Mouse (Mus musculus): ENCODE data around the gene Cacna2d2. TPM values are rescaled to one million over a fixed set of nuclear protein-coding genes. Genes with fewer than 3 reads are reported as not detected.

Gene Cacna2d2
- total and polyA plus RNA-seq, 3 experiments: 0.67 TPM; not detected in 2

GRCm38 (mm10) chr9:107355870-107356765 is 43.3 kb upstream of the Cacna2d2 start:
- Histone ChIP-seq H3K9me3 (replicated peaks; ENCODE audit: insufficient read depth, low read length) (no peaks in the 10 kb centered on the region), H3K4me1 (ENCODE audit: control insufficient read depth in 1 of 2, insufficient read depth in 2 of 2, low read length in 2 of 2) (peaks cover 0 to 7% of the 10 kb centered on the region in 2 experiments; a peak in 1 of 4 replicates), H3K36me3 (ENCODE audit: control insufficient read depth in 1 of 2, insufficient read depth in 2 of 2, low read length in 2 of 2) (no peaks in the 10 kb centered on the region), H3K79me2 (ENCODE audit: control insufficient read depth, insufficient read depth, low read length, poor library complexity) (no peaks in the 10 kb centered on the region), H3K27me3 (ENCODE audit: control insufficient read depth in 1 of 2, insufficient read depth in 2 of 2, low read length in 2 of 2) (peaks cover 3 to 4% of the 10 kb centered on the region in 2 experiments; a peak in 3 of 4 replicates), H3K27ac (ENCODE audit: control insufficient read depth, low read depth, low read length) (no peak overlapping the region), H3K9ac (ENCODE audit: control insufficient read depth, low read depth, low read length, poor library complexity, severe bottlenecking) (no peak overlapping the region), H3K4me3 (ENCODE audit: control insufficient read depth in 1 of 2, insufficient read depth in 1 of 2, low read depth in 2 of 2, low read length in 2 of 2) (no peak overlapping the region)
- TF ChIP-seq UBTF (IDR thresholded peaks at IDR 0.05; ENCODE audit: borderline replicate concordance, insufficient read depth, low read depth, low read length): no peak
- no peak for TF ChIP-seq USF2 (IDR thresholded peaks at IDR 0.05; ENCODE audit: borderline replicate concordance in 1 of 2, insufficient read depth in 1 of 2, low read depth in 1 of 2, low read length in 2 of 2)
- no peak for TF ChIP-seq BHLHE40 (IDR thresholded peaks at IDR 0.05; ENCODE audit: borderline replicate concordance, low read depth, low read length)
- TF ChIP-seq SMC3 (IDR thresholded peaks at IDR 0.05; ENCODE audit: low read depth, low read length): peak; percentile 96
- no peak for TF ChIP-seq POLR2A (IDR thresholded peaks at IDR 0.05; ENCODE audit: control insufficient read depth in 1 of 2, insufficient read depth in 1 of 2, low read depth in 1 of 2, low read length in 2 of 2, poor library complexity in 1 of 2)
- TF ChIP-seq ZC3H11A (IDR thresholded peaks at IDR 0.05; ENCODE audit: low read depth, low read length): peak; percentile 73
- peak; percentile 77 to 87 (median 87) for TF ChIP-seq CTCF (IDR thresholded peaks at IDR 0.05 in 2 of 3, conservative IDR thresholded peaks at IDR 0.05 in 1 of 3; ENCODE audit: control insufficient read depth in 1 of 3, insufficient read depth in 1 of 3, low read depth in 2 of 3, low read length in 3 of 3, poor library complexity in 1 of 3, severe bottlenecking in 1 of 3)
- no peak for TF ChIP-seq ZKSCAN1 (IDR thresholded peaks at IDR 0.05; ENCODE audit: low read depth, low read length)
- TF ChIP-seq RAD21 (IDR thresholded peaks at IDR 0.05; ENCODE audit: low read depth, low read length): peak; percentile 73
- no peak for TF ChIP-seq JUND (IDR thresholded peaks at IDR 0.05; ENCODE audit: low read depth, low read length)
- no peak for TF ChIP-seq NELFE (IDR thresholded peaks at IDR 0.05; ENCODE audit: low read depth, low read length)
- DNase-seq (ENCODE audit: low read depth, low spot score): peak; percentile 75

GRCm38 (mm10) chr9:107357651-107358050 is 41.8 kb upstream of the Cacna2d2 start:
- Histone ChIP-seq H3K4me3 (ENCODE audit: control insufficient read depth in 1 of 2, insufficient read depth in 1 of 2, low read depth in 2 of 2, low read length in 2 of 2) (no peak overlapping the region), H3K79me2 (ENCODE audit: control insufficient read depth, insufficient read depth, low read length, poor library complexity) (no peaks in the 10 kb centered on the region), H3K36me3 (ENCODE audit: control insufficient read depth in 1 of 2, insufficient read depth in 2 of 2, low read length in 2 of 2) (no peaks in the 10 kb centered on the region), H3K27ac (ENCODE audit: control insufficient read depth, low read depth, low read length) (no peak overlapping the region), H3K4me1 (ENCODE audit: control insufficient read depth in 1 of 2, insufficient read depth in 2 of 2, low read length in 2 of 2) (peaks cover 0 to 7% of the 10 kb centered on the region in 2 experiments; a peak in 1 of 4 replicates), H3K27me3 (ENCODE audit: control insufficient read depth in 1 of 2, insufficient read depth in 2 of 2, low read length in 2 of 2) (peaks cover 3 to 4% of the 10 kb centered on the region in 2 experiments; a peak in 3 of 4 replicates), H3K9me3 (replicated peaks; ENCODE audit: insufficient read depth, low read length) (no peaks in the 10 kb centered on the region), H3K9ac (ENCODE audit: control insufficient read depth, low read depth, low read length, poor library complexity, severe bottlenecking) (no peak overlapping the region)
- DNase-seq (ENCODE audit: low read depth, low spot score): peak; percentile 75
- no peak for TF ChIP-seq POLR2AphosphoS2 (IDR thresholded peaks at IDR 0.05; ENCODE audit: low read length)
- no peak for TF ChIP-seq KAT2A (conservative IDR thresholded peaks at IDR 0.05; ENCODE audit: low read depth, low read length)
- peak; percentile 88 to 97 (median 92) for TF ChIP-seq CTCF (IDR thresholded peaks at IDR 0.05 in 2 of 3, conservative IDR thresholded peaks at IDR 0.05 in 1 of 3; ENCODE audit: control insufficient read depth in 1 of 3, insufficient read depth in 1 of 3, low read depth in 2 of 3, low read length in 3 of 3, poor library complexity in 1 of 3, severe bottlenecking in 1 of 3)
- peak; percentile 84 for TF ChIP-seq SMC3 (IDR thresholded peaks at IDR 0.05; ENCODE audit: low read depth, low read length)
- no peak for TF ChIP-seq ZMIZ1 (IDR thresholded peaks at IDR 0.05; ENCODE audit: low read depth, low read length)
- no peak for TF ChIP-seq SIN3A (IDR thresholded peaks at IDR 0.05; ENCODE audit: low read length)
- TF ChIP-seq RAD21 (IDR thresholded peaks at IDR 0.05; ENCODE audit: low read depth, low read length): peak; percentile 92
- TF ChIP-seq ZC3H11A (IDR thresholded peaks at IDR 0.05; ENCODE audit: low read depth, low read length): peak; percentile 68
